Mouse (Mus musculus): ENCODE results near the gene Cenpf. TPM values are rescaled to one million over a fixed set of nuclear protein-coding genes. Genes with fewer than 3 reads are reported as not detected.
A peak's percentile ranks its signal among the peaks of the same experiment; 100 is the strongest.

Gene Cenpf
- 10 to 100 TPM in 1 of 26 experiments, 1 to 10 TPM in 14, under 1 TPM in 11; 0.22 to 17.8 (median 1.2) TPM for total RNA-seq (2018; cell fraction: chromatin; rRNA removed)
- total RNA-seq (2018; cell fraction: cytosol; rRNA removed): 1 to 10 TPM in 13 of 26 experiments, under 1 TPM in 13; 0.22 to 4.0 (median 1.1) TPM
- total RNA-seq (2018; cell fraction: nucleus; rRNA removed): 1 to 10 TPM in 15 of 26 experiments, under 1 TPM in 11; 0.26 to 7.3 (median 1.1) TPM
- 0.07 to 3.1 TPM (median 2.2 TPM) in 3 replicates for polyA plus RNA-seq (2018)

DNA sequence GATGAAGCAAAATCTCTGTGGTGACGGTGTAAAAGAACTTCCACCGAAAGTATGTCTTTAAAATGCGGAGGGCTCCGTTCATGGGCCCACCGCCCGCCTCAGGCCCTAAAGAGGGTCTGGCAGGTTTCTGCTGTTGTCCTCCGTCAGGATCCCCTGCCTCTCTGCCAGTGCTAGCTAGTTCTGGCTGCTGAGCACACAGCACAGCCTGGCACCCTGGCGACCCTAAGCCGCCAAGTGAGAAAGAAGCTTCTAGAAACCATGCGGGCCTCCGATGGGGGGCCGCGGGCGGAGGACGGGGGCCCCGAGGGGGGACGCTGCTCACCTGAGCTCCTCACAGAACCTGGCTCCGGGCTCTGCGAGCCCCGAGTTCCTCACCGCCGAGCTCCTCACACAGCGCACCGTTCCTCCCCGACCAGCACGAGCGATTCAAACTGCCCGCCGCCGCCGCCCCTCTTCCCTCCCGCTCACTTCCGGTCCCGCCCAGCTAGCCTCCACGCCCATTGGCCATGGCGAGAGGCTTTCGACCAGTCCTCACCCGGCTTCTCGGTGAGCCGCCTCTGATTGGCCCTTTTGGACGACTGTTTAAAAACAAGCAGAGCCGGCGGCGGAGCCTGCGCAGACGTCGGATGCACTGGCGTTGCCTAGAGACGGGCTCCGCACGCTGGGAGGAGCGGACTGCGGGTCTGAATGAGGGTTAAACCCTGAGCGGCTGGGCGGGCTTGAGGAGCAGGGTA lies at the start of gene Cenpf:
Cenpf (minus strand) TSS at position 433 of the 734 bp plus-strand sequence.
- WGBS (ENCODE audit: missing documents): 1% methylated on average over 55 of the region's 55 CpGs
- Histone ChIP-seq H3K79me2 (ENCODE audit: inconsistent target) (peaks cover 33% of the 10 kb centered on the region), H3K4me3 (ENCODE audit: inconsistent target) (peak within 1 kb of the TSS; percentile 71), H3K36me3 (ENCODE audit: inconsistent target) (no peaks in the 10 kb centered on the region), H3K27ac (peak within 1 kb of the TSS; percentile 57)

DNA sequence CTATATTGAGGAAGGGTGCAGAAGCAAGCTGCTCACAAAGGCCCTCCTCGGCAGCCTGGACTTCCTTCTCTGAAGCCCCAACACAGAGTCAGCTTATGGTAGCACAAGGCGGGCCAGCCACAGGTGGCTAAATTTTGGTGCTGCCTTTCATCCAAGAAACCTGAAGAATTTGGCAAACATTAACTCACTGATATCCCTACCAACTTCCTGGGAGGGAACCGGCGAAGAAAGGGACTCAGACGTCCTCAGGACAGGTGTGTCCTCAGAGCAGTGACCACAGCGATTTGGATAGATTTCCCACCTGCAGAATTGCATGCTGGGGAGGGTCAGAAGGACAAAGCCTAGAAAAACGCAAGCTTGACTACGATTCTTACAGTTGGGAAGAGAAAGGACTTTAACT lies 44.3 kb upstream of the Cenpf start:
- Histone ChIP-seq H3K79me2 (ENCODE audit: inconsistent target) (no peaks in the 10 kb centered on the region), H3K36me3 (ENCODE audit: inconsistent target) (no peaks in the 10 kb centered on the region), H3K27ac (no peak overlapping the region), H3K4me3 (ENCODE audit: inconsistent target) (no peak overlapping the region)
- WGBS (ENCODE audit: missing documents): 82% methylated on average over 8 of the region's 8 CpGs

DNA sequence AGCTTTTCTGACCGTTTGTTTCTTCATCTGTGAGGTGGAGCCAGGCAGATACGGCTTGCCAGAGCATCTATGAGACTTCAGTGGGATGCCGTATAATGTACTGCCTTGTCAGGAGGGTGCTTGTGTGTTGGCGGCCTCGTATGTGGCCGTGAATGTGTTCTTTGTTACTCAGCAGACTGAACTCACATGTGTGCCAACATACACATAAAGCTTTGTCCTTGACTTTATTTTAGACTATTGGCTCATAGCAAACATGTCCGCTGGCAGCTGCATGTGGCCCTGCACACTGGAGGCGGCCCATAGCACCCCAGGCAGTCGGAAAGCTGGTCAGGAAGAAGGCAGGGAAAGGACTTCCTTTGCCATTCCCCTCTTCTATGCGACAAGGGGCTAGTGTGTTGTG lies 43.8 kb upstream of the Cenpf start:
- H3K4me3 ChIP-seq (ENCODE audit: inconsistent target): no peak overlapping the region
- WGBS (ENCODE audit: missing documents): 92% methylated on average over 10 of the region's 10 CpGs
- no peak overlapping the region for H3K27ac ChIP-seq
- H3K36me3 ChIP-seq (ENCODE audit: inconsistent target): no peaks in the 10 kb centered on the region
- H3K79me2 ChIP-seq (ENCODE audit: inconsistent target): no peaks in the 10 kb centered on the region

DNA sequence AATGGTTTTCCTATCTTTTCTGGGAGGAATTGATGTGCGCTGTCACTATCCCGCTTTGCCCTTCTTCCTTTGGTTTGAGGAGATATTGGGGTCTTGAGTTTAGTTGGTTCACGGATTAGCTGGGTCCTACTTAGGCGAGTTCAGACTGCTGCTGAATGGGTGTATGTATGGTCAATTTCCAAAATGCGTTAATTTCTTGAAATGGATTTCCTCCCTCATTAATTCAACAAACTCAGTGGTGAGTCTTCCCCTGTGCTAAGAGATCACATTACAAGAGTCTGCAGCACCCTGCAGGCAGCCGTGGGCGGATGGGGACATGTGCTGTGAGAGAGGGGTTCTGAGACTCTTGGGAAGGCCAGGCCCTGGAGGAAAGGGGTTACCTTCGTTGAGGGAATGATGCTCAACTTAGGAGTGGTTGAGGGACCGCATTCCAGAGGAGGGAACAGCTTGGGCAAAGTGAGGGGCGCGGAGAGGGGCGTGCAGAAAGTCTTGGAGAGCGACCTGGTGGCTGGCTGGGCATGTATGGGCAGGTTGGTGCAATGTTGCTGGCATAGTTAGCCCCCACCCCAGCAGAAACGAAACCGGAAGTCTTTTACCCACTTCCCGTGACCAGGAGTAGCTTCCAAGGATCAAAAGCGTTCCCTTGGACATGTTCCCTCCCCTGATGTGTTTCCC lies 41.4 kb upstream of the Cenpf start:
- Histone ChIP-seq H3K4me3 (ENCODE audit: inconsistent target) (no peak overlapping the region), H3K36me3 (ENCODE audit: inconsistent target) (no peaks in the 10 kb centered on the region)
- WGBS (ENCODE audit: missing documents): 65% methylated on average over 17 of the region's 17 CpGs

DNA sequence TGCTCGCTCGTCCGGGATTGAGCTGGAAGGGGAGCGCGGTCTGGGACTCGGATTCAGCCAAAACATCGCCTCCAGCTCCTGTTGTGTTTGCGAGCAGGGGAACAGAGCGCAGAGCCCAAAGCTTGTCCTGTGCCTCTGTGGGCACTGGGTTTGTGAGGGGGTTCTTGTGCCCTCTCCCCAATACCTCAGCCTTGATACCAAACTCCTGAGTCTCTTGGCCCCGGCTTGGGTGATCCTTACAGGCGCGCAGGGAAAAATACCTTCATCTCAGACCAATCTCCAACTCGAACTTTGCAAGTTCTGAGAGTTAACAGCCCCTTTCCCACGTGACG lies 40.9 kb upstream of the Cenpf start:
- Histone ChIP-seq H3K79me2 (ENCODE audit: inconsistent target) (no peaks in the 10 kb centered on the region), H3K4me3 (ENCODE audit: inconsistent target) (no peak overlapping the region), H3K27ac (no peak overlapping the region), H3K36me3 (ENCODE audit: inconsistent target) (no peaks in the 10 kb centered on the region)
- WGBS (ENCODE audit: missing documents): 13% methylated on average over 15 of the region's 15 CpGs

More for the DNA sequence above, 41.4 kb upstream of the Cenpf start:
- Histone ChIP-seq H3K79me2 (ENCODE audit: inconsistent target) (no peaks in the 10 kb centered on the region), H3K27ac (no peak overlapping the region)

DNA sequence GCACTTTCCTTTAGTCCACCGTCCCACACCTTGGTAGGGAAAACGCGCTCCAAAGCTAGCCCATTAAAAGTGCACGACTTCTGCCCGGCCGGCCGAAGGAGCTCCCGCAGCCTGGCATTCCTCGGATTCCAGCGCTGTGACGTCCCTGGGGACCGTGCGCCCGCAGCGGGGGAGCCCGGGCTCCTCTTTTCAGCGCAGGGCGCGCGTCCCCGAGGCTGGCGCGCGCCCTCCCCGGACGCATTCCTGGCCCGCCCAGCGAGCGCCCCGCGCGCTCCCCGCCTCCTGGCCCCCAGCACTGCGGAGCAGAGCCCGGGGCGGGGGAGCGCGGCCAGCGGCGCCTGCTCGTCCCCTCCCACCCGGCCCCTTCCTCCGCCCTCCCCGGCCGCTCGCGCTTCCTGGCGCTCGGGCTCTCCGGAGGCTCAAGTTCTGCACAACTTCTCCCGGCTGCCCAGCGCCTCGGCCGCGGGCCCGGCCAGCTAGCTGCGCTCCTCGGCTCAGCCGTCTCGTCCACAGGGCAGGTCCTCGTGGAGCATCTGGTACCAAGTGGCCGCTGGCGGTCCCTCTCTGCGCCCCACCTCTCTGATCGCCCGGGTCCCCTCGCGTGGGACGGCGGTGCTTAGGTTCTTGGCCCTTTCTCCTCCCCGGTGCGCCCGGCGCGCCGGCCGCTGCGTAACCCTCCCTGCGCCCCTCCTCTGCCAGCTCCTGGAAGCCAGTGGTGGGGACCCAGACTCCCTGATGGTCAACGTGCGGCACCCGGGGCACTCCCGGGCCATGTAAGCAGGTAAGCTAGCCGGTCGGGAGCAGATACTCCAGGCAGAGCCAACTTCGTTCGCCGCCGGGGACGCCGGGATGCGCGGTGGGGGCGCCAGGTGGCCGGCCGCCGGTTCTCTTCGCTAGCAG lies 40.2 kb upstream of the Cenpf start, which contains the start of gene Ptpn14:
Ptpn14 (plus strand) TSS at position 385 of the 900 bp plus-strand sequence.
- Histone ChIP-seq H3K36me3 (ENCODE audit: inconsistent target) (no peaks in the 10 kb centered on the region), H3K4me3 (ENCODE audit: inconsistent target) (no peak within 1 kb of the TSS), H3K79me2 (ENCODE audit: inconsistent target) (no peaks in the 10 kb centered on the region), H3K27ac (no peak within 1 kb of the TSS)
- 1% methylated on average over 97 of the region's 98 CpGs for WGBS (ENCODE audit: missing documents)

DNA sequence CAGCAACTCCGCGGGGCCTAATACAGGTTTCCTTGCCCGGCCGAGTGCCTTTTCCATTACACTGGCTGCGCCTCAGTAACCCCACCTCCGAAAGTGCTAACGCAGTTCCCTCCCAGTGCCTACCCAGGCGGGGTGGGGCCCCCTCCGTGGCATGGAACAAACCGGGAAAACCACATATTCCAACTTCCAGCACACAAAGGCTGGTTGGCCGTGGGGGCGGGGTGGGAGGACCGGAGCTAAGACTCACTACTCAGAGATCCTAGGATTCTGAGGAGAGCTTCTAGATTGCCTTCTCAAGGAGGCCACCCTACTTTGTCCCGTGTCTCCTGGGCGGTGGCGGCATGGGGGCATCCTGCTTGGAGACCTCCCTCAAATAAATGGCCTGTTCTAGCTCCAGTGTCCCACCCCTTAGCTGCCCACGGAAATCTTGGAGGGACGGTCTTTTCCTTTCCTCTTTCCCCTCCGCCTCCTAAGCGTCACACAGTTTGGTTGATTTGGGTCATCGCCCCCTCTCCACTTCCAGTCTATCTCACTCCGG lies 39.5 kb upstream of the Cenpf start:
- WGBS (ENCODE audit: missing documents): 9% methylated on average over 22 of the region's 22 CpGs
- H3K36me3 ChIP-seq (ENCODE audit: inconsistent target): no peaks in the 10 kb centered on the region
- no peaks in the 10 kb centered on the region for H3K79me2 ChIP-seq (ENCODE audit: inconsistent target)
- H3K27ac ChIP-seq: no peak overlapping the region
- no peak overlapping the region for H3K4me3 ChIP-seq (ENCODE audit: inconsistent target)

DNA sequence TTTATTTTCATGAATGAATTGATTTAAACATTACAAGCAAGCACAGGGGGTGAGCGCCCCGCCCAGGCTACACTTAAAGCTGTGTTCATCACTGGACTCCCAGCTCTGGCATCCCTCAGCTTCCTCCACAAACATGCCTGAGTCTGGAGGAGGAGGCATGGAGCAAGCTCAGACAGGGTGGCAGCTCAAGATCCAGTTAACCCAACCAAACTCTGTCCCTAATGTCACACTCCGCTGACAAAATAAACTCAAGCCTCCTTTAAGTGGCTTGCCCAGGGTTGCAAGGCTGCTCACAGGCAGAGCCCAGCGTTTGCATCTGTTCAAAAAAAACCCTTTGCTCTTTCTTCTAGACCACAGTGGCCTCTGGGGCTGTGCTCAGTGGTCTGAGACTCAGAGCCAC lies 38.2 kb upstream of the Cenpf start:
- no peaks in the 10 kb centered on the region for H3K79me2 ChIP-seq (ENCODE audit: inconsistent target)
- no peaks in the 10 kb centered on the region for H3K36me3 ChIP-seq (ENCODE audit: inconsistent target)
- WGBS (ENCODE audit: missing documents): 82% methylated on average over 4 of the region's 4 CpGs
- no peak overlapping the region for H3K4me3 ChIP-seq (ENCODE audit: inconsistent target)
- no peak overlapping the region for H3K27ac ChIP-seq

DNA sequence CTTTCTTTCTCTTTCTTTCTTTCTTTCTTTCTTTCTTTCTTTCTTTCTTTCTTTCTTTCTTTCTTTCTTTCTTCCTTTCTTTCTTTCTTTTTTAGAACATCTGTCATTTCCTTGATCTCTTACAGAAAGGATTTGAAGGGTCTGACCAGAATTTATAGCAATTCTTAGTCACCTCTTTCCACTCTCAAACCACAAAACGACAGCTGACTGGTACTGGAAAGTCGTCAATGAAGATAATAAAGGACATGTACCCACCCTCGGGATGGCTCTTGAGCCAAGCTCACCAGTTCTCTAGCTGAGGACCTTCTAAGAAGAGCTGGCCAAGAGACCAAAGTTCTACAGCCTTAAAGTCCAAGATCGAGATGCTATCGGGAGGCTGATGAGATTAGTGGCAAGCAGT lies 30.7 kb upstream of the Cenpf start:
- Histone ChIP-seq H3K27ac (no peak overlapping the region), H3K36me3 (ENCODE audit: inconsistent target) (no peaks in the 10 kb centered on the region), H3K79me2 (ENCODE audit: inconsistent target) (no peaks in the 10 kb centered on the region), H3K4me3 (ENCODE audit: inconsistent target) (no peak overlapping the region)
- 76% methylated on average over 5 of the region's 5 CpGs for WGBS (ENCODE audit: missing documents)

DNA sequence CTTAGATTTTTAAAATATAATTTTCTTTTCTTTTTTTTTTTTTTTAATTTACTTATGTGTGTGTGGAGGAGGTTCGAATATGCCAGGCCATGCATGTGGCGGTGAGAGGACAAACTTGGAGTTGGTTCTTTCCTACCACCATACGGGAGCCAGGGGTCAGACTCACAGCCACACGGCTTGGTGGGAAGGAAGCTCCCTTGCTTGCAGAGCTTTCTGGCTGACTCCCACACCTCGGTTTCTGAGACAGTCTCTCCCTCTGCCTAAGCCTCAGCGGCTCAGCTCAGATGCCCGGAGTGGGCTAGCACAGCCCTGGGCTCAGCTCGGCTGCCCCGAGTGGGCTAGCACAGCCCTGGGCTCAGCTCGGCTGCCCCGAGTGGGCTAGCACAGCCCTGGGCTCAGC lies 29.7 kb upstream of the Cenpf start:
- H3K36me3 ChIP-seq (ENCODE audit: inconsistent target): no peaks in the 10 kb centered on the region
- H3K4me3 ChIP-seq (ENCODE audit: inconsistent target): no peak overlapping the region
- no peak overlapping the region for H3K27ac ChIP-seq
- no peaks in the 10 kb centered on the region for H3K79me2 ChIP-seq (ENCODE audit: inconsistent target)
- WGBS (ENCODE audit: missing documents): 94% methylated on average over 8 of the region's 11 CpGs

DNA sequence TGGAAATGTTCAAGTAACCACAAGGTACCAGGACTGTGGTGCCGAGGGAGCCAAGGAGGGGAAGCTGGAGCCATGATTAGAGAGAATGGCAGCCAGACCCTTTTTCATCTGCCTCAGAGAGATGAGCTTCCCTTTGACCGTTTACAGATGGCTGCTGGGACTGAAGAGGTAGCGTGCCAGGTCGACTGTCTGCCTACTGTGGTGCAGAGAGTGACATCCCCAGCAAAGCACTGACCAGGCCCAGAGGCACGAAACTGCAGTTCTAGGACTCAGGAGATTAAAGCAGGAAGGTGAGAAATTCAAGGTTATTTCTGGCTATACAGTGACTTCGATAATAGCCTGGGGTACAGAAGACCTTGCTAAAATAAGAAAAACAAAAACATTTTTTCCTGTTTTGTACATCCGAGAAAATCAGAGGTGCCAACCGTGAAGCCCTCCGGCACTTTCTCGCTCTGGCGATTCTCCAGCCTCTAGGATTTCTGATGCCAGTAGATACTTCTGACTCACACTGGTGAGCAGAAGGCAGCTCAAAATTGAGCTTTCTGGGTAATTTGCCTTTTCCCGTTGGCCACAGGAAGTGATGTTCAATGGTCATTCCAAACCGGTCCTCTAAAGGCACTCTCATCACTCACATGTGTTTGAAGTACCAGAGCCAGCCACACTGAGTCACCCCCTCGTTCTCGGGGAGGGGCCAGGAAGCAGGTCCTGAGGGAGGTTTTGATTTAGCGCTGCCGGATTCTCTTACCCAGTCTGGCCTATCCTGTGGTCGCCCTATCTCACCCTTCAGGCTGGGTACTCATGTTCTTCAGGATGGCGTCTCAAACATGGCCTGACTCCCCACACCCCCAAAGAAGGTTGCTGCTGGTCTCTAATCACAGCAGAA lies 28.3 kb upstream of the Cenpf start:
- Histone ChIP-seq H3K36me3 (ENCODE audit: inconsistent target) (no peaks in the 10 kb centered on the region), H3K27ac (no peak overlapping the region)
- 36% methylated on average over 19 of the region's 19 CpGs for WGBS (ENCODE audit: missing documents)

DNA sequence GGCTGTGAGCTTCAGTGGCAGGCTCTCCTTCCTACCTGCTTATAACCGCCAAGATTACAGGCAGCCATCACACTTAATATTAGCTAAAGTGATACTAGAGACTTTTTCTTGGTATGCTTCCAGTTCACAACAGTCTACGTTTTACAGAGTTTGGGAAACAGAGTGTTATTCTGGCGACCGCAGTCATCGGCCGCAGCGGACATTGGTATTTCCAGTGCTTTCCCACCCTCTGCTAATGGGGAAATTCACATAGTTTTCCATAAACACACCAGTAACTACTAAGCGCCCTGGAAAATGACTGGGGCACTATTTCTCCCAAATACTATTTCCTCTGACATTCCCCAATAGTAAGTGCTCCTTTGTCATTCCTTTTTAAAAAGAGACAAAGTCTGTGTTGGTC lies 21.1 kb upstream of the Cenpf start:
- Histone ChIP-seq H3K4me3 (ENCODE audit: inconsistent target) (no peak overlapping the region), H3K27ac (no peak overlapping the region), H3K36me3 (ENCODE audit: inconsistent target) (no peaks in the 10 kb centered on the region), H3K79me2 (ENCODE audit: inconsistent target) (no peaks in the 10 kb centered on the region)
- WGBS (ENCODE audit: missing documents): 92% methylated on average over 8 of the region's 8 CpGs

More for the DNA sequence above, 28.3 kb upstream of the Cenpf start:
- Histone ChIP-seq H3K79me2 (ENCODE audit: inconsistent target) (no peaks in the 10 kb centered on the region), H3K4me3 (ENCODE audit: inconsistent target) (no peak overlapping the region)

DNA sequence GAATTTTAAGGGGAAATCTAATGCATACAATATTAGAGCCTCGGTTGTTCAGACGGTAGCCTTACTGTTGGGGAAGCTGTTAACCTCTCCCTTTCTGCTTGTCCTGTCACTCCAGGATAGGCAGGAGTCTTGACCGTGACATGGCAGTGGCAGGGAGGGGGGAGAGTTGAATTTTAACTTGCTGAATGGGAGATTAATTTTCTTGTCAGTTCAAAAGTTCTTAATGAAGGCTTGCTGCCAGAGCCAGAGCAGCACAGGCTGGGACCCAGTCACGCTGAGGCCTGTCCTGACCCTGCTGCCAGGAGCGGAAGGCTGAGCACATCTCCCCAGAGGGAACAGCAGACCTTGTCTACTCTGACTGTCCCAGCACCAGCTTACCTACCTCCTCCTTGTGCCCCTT lies 19.5 kb upstream of the Cenpf start:
- Histone ChIP-seq H3K4me3 (ENCODE audit: inconsistent target) (no peak overlapping the region), H3K27ac (no peak overlapping the region), H3K36me3 (ENCODE audit: inconsistent target) (no peaks in the 10 kb centered on the region), H3K79me2 (ENCODE audit: inconsistent target) (no peaks in the 10 kb centered on the region)
- 56% methylated on average over 5 of the region's 5 CpGs for WGBS (ENCODE audit: missing documents)
